Mouse (Mus musculus): ENCODE measurements around the gene Rrp1b. TPM values are rescaled to one million over a fixed set of nuclear protein-coding genes. Genes with fewer than 3 reads are reported as not detected.
"Not testable (repeated sequence)": the region's sequence is repeated elsewhere in the genome, so short reads cannot be mapped to it uniquely, and the experiment has no call there.

Gene Rrp1b
- polyA plus RNA-seq, 1 experiment from 2014 or later = 76.6 TPM

- peak; percentile 73 for DNase-seq (ENCODE audit: low spot score)
- Histone ChIP-seq H3K9me3 (no peaks in the 10 kb centered on the region), H3K27ac (peak overlapping the region; percentile 80), H3K4me1 (peaks cover 12% of the 10 kb centered on the region), H3K27me3 (ENCODE audit: insufficient read depth, poor library complexity, severe bottlenecking) (peaks cover 43% of the 10 kb centered on the region), H3K36me3 (no peaks in the 10 kb centered on the region), H3K4me3 (peak overlapping the region; percentile 63)
- 26% methylated on average over 8 of the region's 8 CpGs for WGBS
Measured at GRCm38 (mm10) chr17:32099574-32099942, 63.7 kb downstream of the Rrp1b start.

- H3K4me3 ChIP-seq = peak overlapping the region; percentile 63
- H3K9me3 ChIP-seq = no peaks in the 10 kb centered on the region
- H3K27me3 ChIP-seq (ENCODE audit: insufficient read depth, poor library complexity, severe bottlenecking) = peaks cover 48% of the 10 kb centered on the region
- WGBS = under 1% methylated on average over 44 of the region's 44 CpGs
- H3K36me3 ChIP-seq = no peaks in the 10 kb centered on the region
- peak; percentile 91 for DNase-seq (ENCODE audit: low spot score)
- peak overlapping the region; percentile 80 for H3K27ac ChIP-seq
- H3K4me1 ChIP-seq = peaks cover 12% of the 10 kb centered on the region
Measured at GRCm38 (mm10) chr17:32099943-32100586, 64.2 kb downstream of the Rrp1b start.

GRCm38 (mm10) chr17:32103054-32103453, 67.2 kb downstream of the Rrp1b start:
- no peaks in the 10 kb centered on the region for H3K9me3 ChIP-seq
- peaks cover 51% of the 10 kb centered on the region for H3K27me3 ChIP-seq (ENCODE audit: insufficient read depth, poor library complexity, severe bottlenecking)
- H3K36me3 ChIP-seq = no peaks in the 10 kb centered on the region
- H3K4me3 ChIP-seq = no peak overlapping the region
- peak; percentile 75 for DNase-seq (ENCODE audit: low spot score)
- no peak overlapping the region for H3K27ac ChIP-seq
- 18% methylated on average over 4 of the region's 4 CpGs for WGBS
- H3K4me1 ChIP-seq = peaks cover 12% of the 10 kb centered on the region

GRCm38 (mm10) chr17:32106358-32106757, 70.5 kb downstream of the Rrp1b start:
- H3K36me3 ChIP-seq = no peaks in the 10 kb centered on the region
- H3K27ac ChIP-seq = no peak overlapping the region
- 0 out of 2 replicates have a peak, but pooled peaks cover 8% of the 10 kb centered on the region for H3K4me1 ChIP-seq
- DNase-seq (ENCODE audit: low spot score) = no peak
- no peaks in the 10 kb centered on the region for H3K9me3 ChIP-seq
- H3K27me3 ChIP-seq (ENCODE audit: insufficient read depth, poor library complexity, severe bottlenecking) = peaks cover 37% of the 10 kb centered on the region
- WGBS = 67% methylated on average over 2 of the region's 2 CpGs
- H3K4me3 ChIP-seq = no peak overlapping the region

GRCm38 (mm10) chr17:32107877-32108276, 72.0 kb downstream of the Rrp1b start:
- no peaks in the 10 kb centered on the region for H3K36me3 ChIP-seq
- no peaks in the 10 kb centered on the region for H3K9me3 ChIP-seq
- H3K4me1 ChIP-seq = peaks cover 9% of the 10 kb centered on the region
- peak overlapping the region; percentile 62; the same call in 1 of the 2 replicates for H3K27ac ChIP-seq
- WGBS = 59% methylated on average over 5 of the region's 5 CpGs
- H3K4me3 ChIP-seq = no peak overlapping the region
- H3K27me3 ChIP-seq (ENCODE audit: insufficient read depth, poor library complexity, severe bottlenecking) = peaks cover 25% of the 10 kb centered on the region
- peak; percentile 75 for DNase-seq (ENCODE audit: low spot score)

- peak; percentile 88 for DNase-seq (ENCODE audit: low spot score)
- Histone ChIP-seq H3K4me1 (peaks cover 15% of the 10 kb centered on the region), H3K27ac (peak overlapping the region; percentile 62; the same call in 1 of the 2 replicates), H3K27me3 (ENCODE audit: insufficient read depth, poor library complexity, severe bottlenecking) (peaks cover 25% of the 10 kb centered on the region)
- WGBS = 72% methylated on average over 5 of the region's 5 CpGs
- not testable (repeated sequence) for H3K36me3 ChIP-seq, H3K4me3 ChIP-seq, H3K9me3 ChIP-seq
Measured at GRCm38 (mm10) chr17:32108320-32109011, 72.6 kb downstream of the Rrp1b start.

- Histone ChIP-seq H3K36me3 (no peaks in the 10 kb centered on the region), H3K27me3 (ENCODE audit: insufficient read depth, poor library complexity, severe bottlenecking) (peaks cover 28% of the 10 kb centered on the region), H3K9me3 (no peaks in the 10 kb centered on the region), H3K4me1 (peaks cover 24% of the 10 kb centered on the region), H3K4me3 (no peak overlapping the region), H3K27ac (peak overlapping the region; percentile 65; the same call in 1 of the 2 replicates)
- WGBS = 68% methylated on average over 6 of the region's 6 CpGs
- DNase-seq (ENCODE audit: low spot score) = peak; percentile 71
Measured at GRCm38 (mm10) chr17:32109201-32109940, 73.5 kb downstream of the Rrp1b start.

- Histone ChIP-seq H3K27me3 (ENCODE audit: insufficient read depth, poor library complexity, severe bottlenecking) (peaks cover 25% of the 10 kb centered on the region), H3K9me3 (no peaks in the 10 kb centered on the region), H3K4me3 (no peak overlapping the region), H3K27ac (no peak overlapping the region), H3K36me3 (no peaks in the 10 kb centered on the region), H3K4me1 (peaks cover 31% of the 10 kb centered on the region)
- DNase-seq (ENCODE audit: low spot score) = no peak
- WGBS = 46% methylated on average over 2 of the region's 2 CpGs
Measured at GRCm38 (mm10) chr17:32110424-32110823, 74.5 kb downstream of the Rrp1b start.

- DNase-seq (ENCODE audit: low spot score) = no peak
- Histone ChIP-seq H3K27ac (peak overlapping the region; percentile 45), H3K27me3 (ENCODE audit: insufficient read depth, poor library complexity, severe bottlenecking) (peaks cover 26% of the 10 kb centered on the region), H3K4me1 (peaks cover 33% of the 10 kb centered on the region), H3K9me3 (no peaks in the 10 kb centered on the region), H3K36me3 (no peaks in the 10 kb centered on the region), H3K4me3 (no peak overlapping the region)
- WGBS = 81% methylated on average over 10 of the region's 10 CpGs
Measured at GRCm38 (mm10) chr17:32110980-32111780, 75.3 kb downstream of the Rrp1b start.

Other genes starting within 250 kb of the Rrp1b start
- 20.9 and 22.0 TPM in 2 replicates for gene Sik1, start 180.3 kb upstream of the Rrp1b start, polyA plus RNA-seq (2016; fragmentation: Nextera tagmentation; extraction: Ambion mirVana)
- gene Hsf2bp, start 249 bp downstream of the Rrp1b start, polyA plus RNA-seq (2016; fragmentation: Nextera tagmentation; extraction: Ambion mirVana) = 0.57 and 0.62 TPM in 2 replicates
- gene Notch3, start 130.8 kb downstream of the Rrp1b start, polyA plus RNA-seq (2016; fragmentation: Nextera tagmentation; extraction: Ambion mirVana) = 5.7 and 13.7 TPM in 2 replicates
- gene Ephx3, start 153.4 kb downstream of the Rrp1b start, polyA plus RNA-seq (2016; fragmentation: Nextera tagmentation; extraction: Ambion mirVana) = not detected in 2 replicates
- gene Brd4, start 248.6 kb downstream of the Rrp1b start, polyA plus RNA-seq (2016; fragmentation: Nextera tagmentation; extraction: Ambion mirVana) = 73.1 and 105 TPM in 2 replicates